Mouse (Mus musculus): ENCODE data around the gene Mrps12.
A peak's percentile ranks its signal among the peaks of the same experiment; 100 is the strongest.

Mrps12 gene

GRCm38 (mm10) chr7:28761907-28762306, 20.3 kb upstream of the Mrps12 start:
- no peak for DNase-seq (ENCODE audit: low spot score in 2 of 2)

- no peak for DNase-seq (ENCODE audit: low spot score in 2 of 2)
Measured at GRCm38 (mm10) chr7:28758623-28759022, 17.0 kb upstream of the Mrps12 start.

GRCm38 (mm10) chr7:28756079-28756478, 14.5 kb upstream of the Mrps12 start, which contains the start of gene Ccer2:
Gene Ccer2 (plus strand): TSS chr7:28756174.
- DNase-seq (ENCODE audit: low spot score in 2 of 2) = no peak

- DNase-seq (ENCODE audit: low spot score in 2 of 2) = no peak
Measured at GRCm38 (mm10) chr7:28749935-28750334, 8.3 kb upstream of the Mrps12 start.

- DNase-seq (ENCODE audit: low spot score in 2 of 2) = no peak
Measured at GRCm38 (mm10) chr7:28741368-28741708, 282 bp downstream of the Mrps12 start.

GRCm38 (mm10) chr7:28740949-28741348, 671 bp downstream of the Mrps12 start:
- no peak for DNase-seq (ENCODE audit: low spot score in 2 of 2)

GRCm38 (mm10) chr7:28739829-28740228, 1.8 kb downstream of the Mrps12 start:
- no peak for DNase-seq (ENCODE audit: low spot score in 2 of 2)

- no peak for DNase-seq (ENCODE audit: low spot score in 2 of 2)
Measured at GRCm38 (mm10) chr7:28735701-28736100, 5.9 kb downstream of the Mrps12 start.

- no peak for DNase-seq (ENCODE audit: low spot score in 2 of 2)
Measured at GRCm38 (mm10) chr7:28733211-28733610, 8.4 kb downstream of the Mrps12 start.

GRCm38 (mm10) chr7:28732341-28733142, 9.1 kb downstream of the Mrps12 start:
- DNase-seq (ENCODE audit: low spot score in 2 of 2) = peak; percentile 34 to 56

GRCm38 (mm10) chr7:28727649-28728340, 13.8 kb downstream of the Mrps12 start:
- DNase-seq (ENCODE audit: low spot score in 2 of 2) = no peak

GRCm38 (mm10) chr7:28726600-28726999, 15.0 kb downstream of the Mrps12 start:
- peak in 1 of 2 experiments; percentile 37 for DNase-seq (ENCODE audit: low spot score in 2 of 2)

- no peak for DNase-seq (ENCODE audit: low spot score in 2 of 2)
Measured at GRCm38 (mm10) chr7:28724613-28725012, 17.0 kb downstream of the Mrps12 start.

GRCm38 (mm10) chr7:28722079-28722478, 19.5 kb downstream of the Mrps12 start:
- no peak for DNase-seq (ENCODE audit: low spot score in 2 of 2)

GRCm38 (mm10) chr7:28720753-28721537, 20.7 kb downstream of the Mrps12 start:
- DNase-seq (ENCODE audit: low spot score in 2 of 2) = no peak

GRCm38 (mm10) chr7:28719650-28720049, 22.0 kb downstream of the Mrps12 start:
- DNase-seq (ENCODE audit: low spot score in 2 of 2) = no peak

GRCm38 (mm10) chr7:28719159-28719558, 22.5 kb downstream of the Mrps12 start:
- DNase-seq (ENCODE audit: low spot score in 2 of 2) = no peak

GRCm38 (mm10) chr7:28717726-28718125, 23.9 kb downstream of the Mrps12 start:
- DNase-seq (ENCODE audit: low spot score in 2 of 2) = no peak

GRCm38 (mm10) chr7:28716590-28717281, 24.9 kb downstream of the Mrps12 start, which contains the start of gene Fbxo17:
Gene Fbxo17 (plus strand): TSS chr7:28716804.
- peak; percentile 44 to 46 for DNase-seq (ENCODE audit: low spot score in 2 of 2)

GRCm38 (mm10) chr7:28715598-28715997, 26.0 kb downstream of the Mrps12 start:
- no peak for DNase-seq (ENCODE audit: low spot score in 2 of 2)

- no peak for DNase-seq (ENCODE audit: low spot score in 2 of 2)
Measured at GRCm38 (mm10) chr7:28714667-28715066, 27.0 kb downstream of the Mrps12 start.

GRCm38 (mm10) chr7:28710962-28711361, 30.7 kb downstream of the Mrps12 start:
- no peak for DNase-seq (ENCODE audit: low spot score in 2 of 2)
